Mouse (Mus musculus): ENCODE data around the gene Rplp1. TPM values are rescaled to one million over a fixed set of nuclear protein-coding genes. Genes with fewer than 3 reads are reported as not detected.

Gene Rplp1
- polyA plus RNA-seq, 1 experiment: 5,315 TPM

GRCm38 (mm10) chr9:61911300-61912128 lies 2.8 kb downstream of the Rplp1 start:
- TF ChIP-seq CTCF (IDR thresholded peaks at IDR 0.05; ENCODE audit: extremely low read depth, insufficient read length, insufficient replicate concordance, low read depth, low read length) (no peak), POLR2A (IDR thresholded peaks at IDR 0.05; ENCODE audit: low read depth, low read length) (no peak)
- no peaks in the 10 kb centered on the region for H3K27me3 ChIP-seq (ENCODE audit: control insufficient read depth, insufficient read depth, low read length)
- no peak overlapping the region for H3K27ac ChIP-seq (ENCODE audit: insufficient read depth, low read depth, low read length)
- peaks cover 23% of the 10 kb centered on the region for H3K36me3 ChIP-seq (ENCODE audit: control insufficient read depth, insufficient read depth, low read length)
- 64% methylated on average over 6 of the region's 6 CpGs for WGBS
- H3K4me1 ChIP-seq (ENCODE audit: control insufficient read depth, insufficient read depth, insufficient read length, low read length): peaks cover 2% of the 10 kb centered on the region
- no peak overlapping the region for H3K4me3 ChIP-seq (ENCODE audit: low read depth, low read length)

- Histone ChIP-seq H3K36me3 (ENCODE audit: control insufficient read depth, insufficient read depth, low read length) (peaks cover 20% of the 10 kb centered on the region), H3K27me3 (ENCODE audit: control insufficient read depth, insufficient read depth, low read length) (no peaks in the 10 kb centered on the region), H3K27ac (ENCODE audit: insufficient read depth, low read depth, low read length) (no peak overlapping the region), H3K4me3 (ENCODE audit: low read depth, low read length) (no peak overlapping the region), H3K4me1 (ENCODE audit: control insufficient read depth, insufficient read depth, insufficient read length, low read length) (peaks cover 2% of the 10 kb centered on the region)
- WGBS: 58% methylated on average over 20 of the region's 20 CpGs
- TF ChIP-seq CTCF (IDR thresholded peaks at IDR 0.05; ENCODE audit: extremely low read depth, insufficient read length, insufficient replicate concordance, low read depth, low read length) (no peak), POLR2A (IDR thresholded peaks at IDR 0.05; ENCODE audit: low read depth, low read length) (no peak)
These were observed 3.7 kb downstream of the Rplp1 start for GRCm38 (mm10) chr9:61910526-61911256.

GRCm38 (mm10) chr9:61909633-61910032 lies 4.7 kb downstream of the Rplp1 start:
- no peaks in the 10 kb centered on the region for H3K27me3 ChIP-seq (ENCODE audit: control insufficient read depth, insufficient read depth, low read length)
- 45% methylated on average over 1 of the region's 1 CpGs for WGBS
- H3K4me1 ChIP-seq (ENCODE audit: control insufficient read depth, insufficient read depth, insufficient read length, low read length): peaks cover 2% of the 10 kb centered on the region
- H3K4me3 ChIP-seq (ENCODE audit: low read depth, low read length): no peak overlapping the region
- TF ChIP-seq CTCF (IDR thresholded peaks at IDR 0.05; ENCODE audit: extremely low read depth, insufficient read length, insufficient replicate concordance, low read depth, low read length): no peak
- no peak for TF ChIP-seq POLR2A (IDR thresholded peaks at IDR 0.05; ENCODE audit: low read depth, low read length)
- peaks cover 20% of the 10 kb centered on the region for H3K36me3 ChIP-seq (ENCODE audit: control insufficient read depth, insufficient read depth, low read length)
- no peak overlapping the region for H3K27ac ChIP-seq (ENCODE audit: insufficient read depth, low read depth, low read length)

GRCm38 (mm10) chr9:61908832-61909407 lies 5.4 kb downstream of the Rplp1 start:
- H3K4me1 ChIP-seq (ENCODE audit: control insufficient read depth, insufficient read depth, insufficient read length, low read length): peaks cover 2% of the 10 kb centered on the region
- no peak overlapping the region for H3K4me3 ChIP-seq (ENCODE audit: low read depth, low read length)
- H3K27me3 ChIP-seq (ENCODE audit: control insufficient read depth, insufficient read depth, low read length): no peaks in the 10 kb centered on the region
- no peak overlapping the region for H3K27ac ChIP-seq (ENCODE audit: insufficient read depth, low read depth, low read length)
- peaks cover 20% of the 10 kb centered on the region for H3K36me3 ChIP-seq (ENCODE audit: control insufficient read depth, insufficient read depth, low read length)
- TF ChIP-seq POLR2A (IDR thresholded peaks at IDR 0.05; ENCODE audit: low read depth, low read length) (no peak), CTCF (IDR thresholded peaks at IDR 0.05; ENCODE audit: extremely low read depth, insufficient read length, insufficient replicate concordance, low read depth, low read length) (no peak)
- 88% methylated on average over 11 of the region's 11 CpGs for WGBS

GRCm38 (mm10) chr9:61908341-61908740 lies 6.0 kb downstream of the Rplp1 start:
- Histone ChIP-seq H3K27ac (ENCODE audit: insufficient read depth, low read depth, low read length) (no peak overlapping the region), H3K4me1 (ENCODE audit: control insufficient read depth, insufficient read depth, insufficient read length, low read length) (peaks cover 1% of the 10 kb centered on the region), H3K4me3 (ENCODE audit: low read depth, low read length) (no peak overlapping the region), H3K27me3 (ENCODE audit: control insufficient read depth, insufficient read depth, low read length) (no peaks in the 10 kb centered on the region), H3K36me3 (ENCODE audit: control insufficient read depth, insufficient read depth, low read length) (peaks cover 20% of the 10 kb centered on the region)
- 83% methylated on average over 3 of the region's 3 CpGs for WGBS
- TF ChIP-seq CTCF (IDR thresholded peaks at IDR 0.05; ENCODE audit: extremely low read depth, insufficient read length, insufficient replicate concordance, low read depth, low read length) (no peak), POLR2A (IDR thresholded peaks at IDR 0.05; ENCODE audit: low read depth, low read length) (no peak)

GRCm38 (mm10) chr9:61907621-61908295 lies 6.6 kb downstream of the Rplp1 start:
- no peaks in the 10 kb centered on the region for H3K27me3 ChIP-seq (ENCODE audit: control insufficient read depth, insufficient read depth, low read length)
- TF ChIP-seq POLR2A (IDR thresholded peaks at IDR 0.05; ENCODE audit: low read depth, low read length): no peak
- no peak for TF ChIP-seq CTCF (IDR thresholded peaks at IDR 0.05; ENCODE audit: extremely low read depth, insufficient read length, insufficient replicate concordance, low read depth, low read length)
- no peak overlapping the region for H3K4me3 ChIP-seq (ENCODE audit: low read depth, low read length)
- peaks cover 16% of the 10 kb centered on the region for H3K36me3 ChIP-seq (ENCODE audit: control insufficient read depth, insufficient read depth, low read length)
- WGBS: 82% methylated on average over 4 of the region's 4 CpGs
- no peak overlapping the region for H3K27ac ChIP-seq (ENCODE audit: insufficient read depth, low read depth, low read length)
- H3K4me1 ChIP-seq (ENCODE audit: control insufficient read depth, insufficient read depth, insufficient read length, low read length): no peaks in the 10 kb centered on the region; the same call in 1 of the 2 replicates
